Mouse (Mus musculus): ENCODE results near the gene Serpinb9c.
"Not testable (repeated sequence)": the region's sequence is repeated elsewhere in the genome, so short reads cannot be mapped to it uniquely, and the experiment has no call there.

The Serpinb9c gene

GRCm38 (mm10) chr13:33159642-33160041 lies at the start of gene Serpinb9c:
TSS of gene Serpinb9c (minus strand) at chr13:33159742.
- no peak for DNase-seq (ENCODE audit: low read depth, low spot score)

- peak; percentile 44 for DNase-seq (ENCODE audit: low read depth, low spot score)
Measured at GRCm38 (mm10) chr13:33199740-33200139, 40.2 kb upstream of the Serpinb9c start.

- DNase-seq (ENCODE audit: low read depth, low spot score): no peak
Measured at GRCm38 (mm10) chr13:33192659-33193058, 33.1 kb upstream of the Serpinb9c start, which contains the start of gene Serpinb9d. TSS of gene Serpinb9d (plus strand) at chr13:33192959.

GRCm38 (mm10) chr13:33190486-33190885 lies 30.9 kb upstream of the Serpinb9c start:
- not testable (repeated sequence) for DNase-seq (ENCODE audit: low read depth, low spot score)

GRCm38 (mm10) chr13:33141435-33141834 lies 18.1 kb downstream of the Serpinb9c start:
- DNase-seq (ENCODE audit: low read depth, low spot score): no peak

GRCm38 (mm10) chr13:33137717-33138116 lies 21.8 kb downstream of the Serpinb9c start:
- DNase-seq (ENCODE audit: low read depth, low spot score): no peak

GRCm38 (mm10) chr13:33113054-33113453 lies 46.5 kb downstream of the Serpinb9c start:
- DNase-seq (ENCODE audit: low read depth, low spot score): no peak

- DNase-seq (ENCODE audit: low read depth, low spot score): no peak
Measured at GRCm38 (mm10) chr13:33105626-33106025, 53.9 kb downstream of the Serpinb9c start.
